Mouse (Mus musculus) limb, embryonic 14.5 days (tissue): ENCODE data around the gene B3galt1. TPM values are rescaled to one million over a fixed set of nuclear protein-coding genes. Genes with fewer than 3 reads are reported as not detected.

Experiments
- ATAC-seq: fragments of 200-750 bp; cut with Nextera tagmentation; 2 replicates; pipeline ENCODE4 v1.8.0; 2017; ENCODE audit warnings: low read depth, moderate number of reproducible peaks, moderate TSS enrichment; ENCODE audit not compliant: low FRiP score
- DNase-seq: peaks from one replicate; pipeline ENCODE4 v3.0.0-alpha.2; 2015; ENCODE audit warnings: low spot score
- H3K27ac ChIP-seq: fragments of 300-500 bp; sonication (generic); replicated peaks from 2 replicates; pipeline ENCODE4 v1.5.1; 2014; ENCODE audit warnings: low read depth, mild to moderate bottlenecking, low read length, moderate library complexity, mixed read lengths
- H3K27me3 ChIP-seq: fragments of 300-500 bp; sonication (generic); 2 replicates; pipeline ENCODE4 v1.6.1; 2014; ENCODE audit warnings: low read length, mixed read lengths; ENCODE audit not compliant: control insufficient read depth, insufficient read depth
- H3K36me3 ChIP-seq: fragments of 300-500 bp; sonication (generic); 2 replicates; pipeline ENCODE4 v1.6.1; 2014; ENCODE audit warnings: mild to moderate bottlenecking, low read length, moderate library complexity, mixed read lengths; ENCODE audit not compliant: control insufficient read depth, insufficient read depth
- H3K4me1 ChIP-seq: fragments of 300-500 bp; sonication (generic); 2 replicates; pipeline ENCODE4 v1.6.1; 2014; ENCODE audit warnings: antibody characterized with exemption, low read length, mixed read lengths; ENCODE audit not compliant: control insufficient read depth, insufficient read depth
- H3K4me2 ChIP-seq: fragments of 300-500 bp; sonication (generic); replicated peaks from 2 replicates; pipeline ENCODE4 v1.6.1; 2014; ENCODE audit warnings: low read depth, mild to moderate bottlenecking, low read length, moderate library complexity; ENCODE audit not compliant: severe bottlenecking
- H3K4me3 ChIP-seq: fragments of 300-500 bp; sonication (generic); replicated peaks from 2 replicates; pipeline ENCODE4 v1.5.1; 2014; ENCODE audit warnings: low read length
- H3K9ac ChIP-seq: fragments of 300-500 bp; sonication (generic); 2 replicates; pipeline ENCODE4 v1.6.1; 2014; ENCODE audit warnings: mild to moderate bottlenecking, low read depth, low read length, moderate library complexity; ENCODE audit not compliant: severe bottlenecking
- H3K9me3 ChIP-seq: fragments of 300-500 bp; sonication (generic); 2 replicates; pipeline ENCODE4 v1.6.1; 2016; ENCODE audit warnings: low read length; ENCODE audit not compliant: control insufficient read depth
- POLR2A ChIP-seq: fragments of 200-500 bp; IDR thresholded peaks from 2 replicates; pipeline ENCODE4 v1.8.0; 2012; ENCODE audit warnings: inconsistent platforms, mild to moderate bottlenecking, moderate library complexity, borderline replicate concordance; ENCODE audit not compliant: insufficient read depth, insufficient read length; ENCODE audit errors: extremely low read depth
- WGBS: fragments of 180-500 bp; shearing (Covaris S2); extraction: QIAGEN DNeasy Blood & Tissue Kit; methylation state at CpG from one replicate; pipeline ENCODE4 v1.1.7; 2014; 5-methylcytosine and 5-hydroxymethylcytosine counted together
- polyA plus RNA-seq, 2 experiments: library from polyadenylated mRNA; depleted of rRNA in 1 of 2; stranded (reverse) in 1 of 2; unstranded in 1 of 2; fragments of >200 nt; fragmentation: Nextera tagmentation in 1 of 2; extraction: Ambion mirVana in 1 of 2; gene quantifications; 2 replicates each; pipeline versions ENCODE4 v1.2.1 to v1.2.3; 2012 to 2014

The B3galt1 gene
- polyA plus RNA-seq, 2 experiments = 2.5 to 8.1 TPM

DNA sequence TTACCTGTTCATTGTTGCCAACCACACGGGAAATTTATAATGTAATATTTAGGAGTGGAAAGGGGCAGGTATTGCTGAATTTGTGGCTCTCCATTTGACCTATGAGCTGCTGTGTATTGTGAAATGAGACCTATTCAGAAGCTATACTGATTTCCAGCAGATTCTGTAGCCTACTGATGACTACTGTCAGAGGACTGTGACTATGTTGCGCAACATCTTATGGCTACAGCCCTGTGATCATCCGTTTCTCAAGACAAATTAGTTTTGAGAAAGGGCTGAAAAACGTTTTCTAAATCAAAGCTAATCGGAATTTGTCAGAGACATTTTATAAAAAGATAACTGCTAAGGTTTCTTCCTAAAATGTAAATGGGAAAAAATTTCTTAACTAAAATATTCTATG is 158.6 kb downstream of the B3galt1 start:
- Histone ChIP-seq H3K36me3 (no peaks in the 10 kb centered on the region), H3K27ac (no peak overlapping the region), H3K4me2 (no peak overlapping the region), H3K4me3 (no peak overlapping the region), H3K27me3 (no peaks in the 10 kb centered on the region), H3K9ac (no peak overlapping the region), H3K4me1 (no peaks in the 10 kb centered on the region), H3K9me3 (no peaks in the 10 kb centered on the region)
- no peak for TF ChIP-seq POLR2A
- 81% methylated on average over 5 of the region's 5 CpGs for WGBS
- DNase-seq (no peak), ATAC-seq (no peak)

DNA sequence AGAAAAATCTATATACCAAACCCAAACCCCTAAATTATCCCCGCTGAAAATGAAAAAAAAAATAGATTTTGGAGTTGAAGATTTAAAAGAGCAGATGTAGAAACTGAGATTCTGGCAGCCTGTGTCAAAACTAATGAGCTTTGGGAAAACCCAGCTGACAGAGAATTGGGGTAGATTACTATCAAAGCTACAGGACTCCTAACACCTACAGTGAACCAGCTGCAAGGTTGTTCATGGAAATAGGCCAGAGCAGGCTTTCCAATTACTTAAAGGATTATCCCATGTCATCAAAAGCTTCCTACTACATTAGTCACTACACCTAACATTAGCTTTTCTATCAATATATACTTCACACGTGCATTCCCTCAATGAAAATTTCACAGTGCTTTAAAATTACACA is 165.1 kb downstream of the B3galt1 start:
- Histone ChIP-seq H3K27ac (no peak overlapping the region), H3K27me3 (no peaks in the 10 kb centered on the region), H3K36me3 (no peaks in the 10 kb centered on the region), H3K4me3 (no peak overlapping the region), H3K4me1 (no peaks in the 10 kb centered on the region), H3K9ac (no peak overlapping the region), H3K9me3 (no peaks in the 10 kb centered on the region), H3K4me2 (no peak overlapping the region)
- no peak for ATAC-seq
- no peak for TF ChIP-seq POLR2A
- DNase-seq = no peak
- WGBS = 58% methylated on average over 2 of the region's 2 CpGs

DNA sequence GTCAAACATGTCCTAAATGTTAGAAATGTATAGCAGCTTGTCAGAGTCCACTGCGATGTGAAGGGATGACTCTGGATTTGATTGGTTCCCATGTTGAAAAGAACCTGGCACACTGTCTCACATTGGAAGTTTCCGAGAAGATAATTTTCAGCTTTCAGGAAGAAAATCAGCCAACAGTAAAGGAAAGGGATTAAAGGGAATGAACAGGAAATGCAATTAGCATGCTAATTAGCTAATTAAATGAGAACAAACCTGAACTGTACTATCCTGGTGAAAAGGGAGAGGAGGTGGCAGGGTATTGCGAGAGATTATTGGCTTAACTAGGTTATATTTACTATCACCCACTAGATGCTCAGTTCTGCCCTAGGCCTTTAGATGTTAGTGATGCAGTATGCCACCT is 185.9 kb downstream of the B3galt1 start:
- Histone ChIP-seq H3K4me3 (no peak overlapping the region), H3K9me3 (no peaks in the 10 kb centered on the region), H3K9ac (no peak overlapping the region), H3K36me3 (no peaks in the 10 kb centered on the region), H3K4me1 (no peaks in the 10 kb centered on the region), H3K27me3 (no peaks in the 10 kb centered on the region), H3K4me2 (no peak overlapping the region), H3K27ac (no peak overlapping the region)
- ATAC-seq (no peak), DNase-seq (no peak)
- TF ChIP-seq POLR2A = no peak
- 86% methylated on average over 3 of the region's 3 CpGs for WGBS

DNA sequence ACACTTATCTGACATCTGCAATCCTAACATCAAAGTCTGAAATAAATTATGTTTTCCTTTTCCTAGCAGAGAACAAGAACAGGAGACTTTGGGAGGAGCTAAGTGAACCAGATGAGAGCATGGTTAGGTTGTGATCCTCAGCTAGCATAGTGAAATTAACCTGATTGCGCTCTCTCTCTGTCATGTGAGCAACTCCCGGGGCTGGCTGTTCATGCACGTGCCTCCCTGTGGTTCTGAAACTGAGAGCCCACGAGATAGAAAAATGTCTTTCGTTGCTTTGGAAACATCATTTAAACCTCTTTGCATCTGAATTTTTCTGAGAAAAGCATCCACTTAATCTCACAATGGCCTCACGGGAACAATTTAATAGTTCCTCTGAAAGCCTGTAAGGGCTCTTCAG is 190.8 kb downstream of the B3galt1 start:
- Histone ChIP-seq H3K27me3 (no peaks in the 10 kb centered on the region), H3K4me2 (no peak overlapping the region), H3K27ac (no peak overlapping the region), H3K9ac (no peak overlapping the region), H3K36me3 (no peaks in the 10 kb centered on the region), H3K4me1 (no peaks in the 10 kb centered on the region), H3K4me3 (no peak overlapping the region), H3K9me3 (no peaks in the 10 kb centered on the region)
- no peak for ATAC-seq
- DNase-seq = no peak
- 69% methylated on average over 6 of the region's 6 CpGs for WGBS
- TF ChIP-seq POLR2A = no peak

DNA sequence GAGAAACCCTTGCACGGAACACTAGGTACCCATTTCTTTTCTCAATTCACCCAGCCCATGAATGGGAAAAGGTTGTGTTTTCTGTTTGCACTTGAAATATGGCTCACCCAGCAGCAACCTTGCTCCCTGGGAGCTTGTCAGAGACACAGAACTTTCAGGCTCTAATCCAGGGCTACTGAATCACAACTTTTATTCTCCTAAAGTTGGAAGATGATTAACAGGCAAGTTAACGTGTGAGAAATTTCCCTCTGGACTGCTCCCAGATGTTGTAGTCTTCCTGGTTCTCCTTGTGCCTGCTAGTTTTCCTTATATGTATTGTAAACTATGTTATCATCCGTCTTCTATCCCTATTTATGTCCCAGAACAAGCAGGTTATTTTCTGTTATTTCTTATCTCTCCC is 221.9 kb downstream of the B3galt1 start:
- WGBS = 78% methylated on average over 3 of the region's 3 CpGs
- no peak overlapping the region for H3K4me2 ChIP-seq

DNA sequence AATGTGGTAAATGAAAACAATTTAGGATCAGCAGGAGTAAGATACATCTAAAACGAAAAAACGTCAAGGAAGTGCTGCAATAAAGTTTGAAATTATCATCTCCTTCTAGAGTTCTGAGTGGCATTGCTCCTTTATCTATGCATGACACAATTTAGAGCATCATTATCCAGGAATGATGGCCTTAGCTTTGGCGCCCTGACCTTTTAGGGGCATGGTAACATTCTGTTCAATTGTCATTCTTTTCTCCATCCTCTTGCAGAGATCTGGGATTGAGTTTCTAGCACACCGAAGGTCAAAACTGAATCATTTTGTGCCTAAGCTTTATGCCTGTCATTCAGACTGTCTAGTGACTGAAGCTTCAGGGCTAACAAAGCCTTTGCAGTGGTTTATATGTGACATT is 231.9 kb downstream of the B3galt1 start:
- TF ChIP-seq POLR2A = no peak
- ATAC-seq = no peak
- Histone ChIP-seq H3K4me3 (no peak overlapping the region), H3K9me3 (no peaks in the 10 kb centered on the region), H3K27ac (no peak overlapping the region), H3K36me3 (no peaks in the 10 kb centered on the region), H3K9ac (no peak overlapping the region), H3K27me3 (no peaks in the 10 kb centered on the region), H3K4me2 (no peak overlapping the region), H3K4me1 (no peaks in the 10 kb centered on the region)
- no peak for DNase-seq
- WGBS = 80% methylated on average over 4 of the region's 4 CpGs

More for the DNA sequence above, 221.9 kb downstream of the B3galt1 start:
- Histone ChIP-seq H3K36me3 (no peaks in the 10 kb centered on the region), H3K4me1 (no peaks in the 10 kb centered on the region), H3K9me3 (no peaks in the 10 kb centered on the region), H3K9ac (no peak overlapping the region), H3K27ac (no peak overlapping the region), H3K4me3 (no peak overlapping the region), H3K27me3 (no peaks in the 10 kb centered on the region)
- DNase-seq = no peak
- no peak for TF ChIP-seq POLR2A
- ATAC-seq = no peak
